Mouse (Mus musculus) erythroblast, embryonic 14.5 days (primary cell): ENCODE data around the gene Stx8.

Experiments
- GATA1 ChIP-seq: IDR thresholded peaks from 2 replicates; pipeline ENCODE4 v1.6.1; 2012; ENCODE audit warnings: low read length, inconsistent platforms, mixed read lengths
- TAL1 ChIP-seq: IDR thresholded peaks from 3 replicates; pipeline ENCODE4 v1.6.1; 2012; ENCODE audit warnings: low read length, inconsistent platforms, mixed read lengths

DNA sequence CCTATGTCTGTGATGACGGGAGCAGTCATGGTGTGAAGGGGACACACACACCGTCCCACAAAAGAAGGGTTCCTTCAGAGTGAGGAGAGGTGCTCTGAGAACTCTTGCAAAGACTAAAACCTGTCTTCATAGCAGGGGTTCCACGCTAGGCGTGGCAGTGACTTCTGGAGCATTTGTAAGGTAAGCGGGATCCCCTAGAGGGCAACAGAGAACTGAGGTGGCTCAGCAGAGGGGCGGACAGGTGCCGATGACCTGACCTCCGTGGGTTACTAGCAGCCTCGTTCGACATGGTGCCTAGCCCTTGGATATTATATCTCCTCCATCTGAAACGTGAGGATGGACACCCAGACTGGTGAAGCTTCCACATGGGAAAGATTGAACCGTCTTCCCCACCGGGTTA is 257.1 kb downstream of the Stx8 start:
- TF ChIP-seq TAL1 (no peak), GATA1 (no peak)
